ENCODE assay signal across 22 mouse cellular contexts in genomic region chr5:117916349-117916748, GRCm38 (mm10).
DNase-seq lines count a peak whose midpoint lies in the region; ATAC-seq and TF ChIP-seq lines count a peak whose summit lies in the region.
"Had no signal": no experiment of that assay in that cellular context is flagged by ENCODE, and none has a peak within 500 bp of the region (broad histone marks: within the 10 kb centered on the region; RNA-seq: fewer than 3 reads in every experiment).

No protein-coding gene starts in this region.

- peak; percentile 20 for DNase-seq in layer of hippocampus, adult 11-12 months (ENCODE audit: low spot score)
- no peak for DNase-seq in layer of hippocampus, postnatal 10 days (ENCODE audit: low spot score in 2 of 2)
- DNase-seq in left cerebral cortex, postnatal 14 days (ENCODE audit: low spot score in 2 of 2) = peak; percentile 56 to 57
- peak; percentile 27 to 53 for DNase-seq in right cerebral cortex, postnatal 36 days (ENCODE audit: low spot score in 2 of 2)
- DNase-seq in hindbrain, postnatal 0 days (ENCODE audit: low spot score) = no peak
- DNase-seq in embryo, embryonic 10 days (ENCODE audit: low spot score) = no peak
- no peak for DNase-seq in Muller cell, postnatal 12 days (ENCODE audit: inconsistent ontology term)
- DNase-seq: adrenal gland, postnatal 25 days; cerebellum, adult 2 months; heart, postnatal 4 days; kidney, adult 2 months; kidney, postnatal 25 days; lung, embryonic 14.5 days; thymus, adult 18-20 months had no signal

- intact Hi-C loops in left cerebral cortex, postnatal 14 days (cut with DNase I) = loop anchor here (10.0 kb wide), 1 partner anchor 52 kb away; no protein-coding TSS in a partner anchor

- H3K27ac ChIP-seq in hindbrain, postnatal 0 days = no peak overlapping the region
- H3K27ac ChIP-seq: embryonic facial prominence, embryonic 15.5 days; forebrain, embryonic 10.5 days; heart, embryonic 13.5 days; limb, embryonic 10.5 days had no signal

- no peaks in the 10 kb centered on the region for H3K9me3 ChIP-seq in hindbrain, postnatal 0 days (ENCODE audit: low read length)
- H3K9me3 ChIP-seq: embryonic facial prominence, embryonic 15.5 days; forebrain, embryonic 10.5 days; heart, embryonic 13.5 days; limb, embryonic 10.5 days had no signal

- 89% methylated on average over 5 of the region's 5 CpGs for WGBS in hindbrain, postnatal 0 days

- no peaks in the 10 kb centered on the region for H3K36me3 ChIP-seq in hindbrain, postnatal 0 days (ENCODE audit: insufficient read depth, low read length)
- H3K36me3 ChIP-seq: embryonic facial prominence, embryonic 15.5 days; forebrain, embryonic 10.5 days; heart, embryonic 13.5 days; limb, embryonic 10.5 days had no signal

- no peak overlapping the region for H3K9ac ChIP-seq in hindbrain, postnatal 0 days (replicated peaks; ENCODE audit: low read length)
- H3K9ac ChIP-seq: embryonic facial prominence, embryonic 15.5 days; heart, embryonic 13.5 days; lung, embryonic 14.5 days had no signal

- H3K27me3 ChIP-seq in hindbrain, postnatal 0 days (ENCODE audit: insufficient read depth, low read length) = no peaks in the 10 kb centered on the region
- H3K27me3 ChIP-seq: embryonic facial prominence, embryonic 15.5 days; heart, embryonic 13.5 days; Patski had no signal

- peak; percentile 60 to 72 for ATAC-seq in hematopoietic stem cell, adult 5-6 weeks (replicated peaks in 1 of 2; ENCODE audit: insufficient read depth in 1 of 2, low FRiP score in 2 of 2, low TSS enrichment in 1 of 2, low read depth in 1 of 2, poor library complexity in 2 of 2, severe bottlenecking in 2 of 2)
- ATAC-seq in hindbrain, postnatal 0 days = no peak
- ATAC-seq: activated CD4-positive, CD25-positive, alpha-beta regulatory T cell, adult 4 months; Patski had no signal

- no peaks in the 10 kb centered on the region for H3K4me1 ChIP-seq in hindbrain, postnatal 0 days (ENCODE audit: insufficient read depth, low read length)
- H3K4me1 ChIP-seq: embryonic facial prominence, embryonic 15.5 days; forebrain, embryonic 10.5 days; heart, embryonic 13.5 days; limb, embryonic 10.5 days had no signal

- H3K4me2 ChIP-seq in hindbrain, postnatal 0 days (ENCODE audit: low read depth, low read length) = no peak overlapping the region
- H3K4me2 ChIP-seq: embryonic facial prominence, embryonic 15.5 days; heart, embryonic 13.5 days; liver, embryonic 11.5 days; lung, embryonic 14.5 days had no signal

- H3K4me3 ChIP-seq in hindbrain, postnatal 0 days (ENCODE audit: low read length) = no peak overlapping the region
- H3K4me3 ChIP-seq: embryonic facial prominence, embryonic 15.5 days; forebrain, embryonic 10.5 days; heart, embryonic 13.5 days; limb, embryonic 10.5 days had no signal

- TF ChIP-seq CTCF in hindbrain, postnatal 0 days (IDR thresholded peaks at IDR 0.05; ENCODE audit: low read depth) = no peak

Comparison
In these comparisons a context has a peak if more than half of its experiments do, and no peak if none do; other contexts are left out.
1. DNase-seq: peak in layer of hippocampus, adult 11-12 months (single experiment), left cerebral cortex, postnatal 14 days (2 of 2) and right cerebral cortex, postnatal 36 days (2 of 2); none in layer of hippocampus, postnatal 10 days (0 of 2), hindbrain, postnatal 0 days (single experiment), embryo, embryonic 10 days (single experiment) and Muller cell, postnatal 12 days (single experiment).